Mouse (Mus musculus) cerebellum, postnatal 10 days (tissue): Measurements from ENCODE around the gene Ppt2.

Source experiments
- DNase-seq, 2 experiments: peaks; one replicate each; pipeline ENCODE4 v3.0.0; 2021; ENCODE audit warnings: mixed read lengths in 2 of 2

Gene Ppt2

DNA sequence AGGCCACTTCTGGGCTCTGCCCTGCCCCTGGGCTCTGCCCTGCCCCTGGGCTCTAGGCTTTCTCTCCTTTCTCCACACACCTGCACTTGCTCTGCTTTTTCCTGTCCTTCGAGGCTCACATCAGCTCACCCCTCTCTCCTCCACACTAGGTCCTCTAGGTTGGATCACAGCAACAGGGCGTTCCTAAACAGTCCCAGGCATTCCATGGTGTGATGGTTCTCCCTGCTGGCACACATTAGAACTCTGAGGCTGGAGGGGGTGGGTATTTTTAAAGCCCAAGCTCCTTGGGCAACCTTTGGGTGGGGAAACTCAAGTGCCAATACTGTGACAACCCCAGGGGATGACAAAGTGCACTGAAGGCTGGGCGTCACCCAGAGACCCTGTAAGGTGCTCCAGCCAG lies 9.1 kb upstream of the Ppt2 start:
- DNase-seq, result no peak

DNA sequence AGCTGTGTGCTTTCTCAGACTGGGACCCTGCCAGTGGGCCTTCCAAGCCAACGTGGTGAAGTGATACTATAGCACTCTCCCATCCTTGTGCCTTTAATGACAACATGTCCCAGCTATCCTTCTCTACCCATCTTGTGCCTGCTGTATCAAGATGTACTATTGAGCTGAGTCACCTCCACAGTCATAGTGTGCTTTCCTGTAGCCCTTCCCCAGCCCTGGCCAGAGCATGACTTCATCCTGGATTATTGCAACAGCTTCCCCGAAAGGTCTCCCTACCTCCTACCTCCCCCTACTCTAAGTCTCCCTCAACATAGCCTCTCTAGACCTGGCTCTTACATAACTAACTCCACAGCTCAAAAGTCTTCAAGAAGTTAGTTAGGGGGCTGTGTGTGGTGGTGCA lies 7.4 kb upstream of the Ppt2 start:
- DNase-seq, result no peak

DNA sequence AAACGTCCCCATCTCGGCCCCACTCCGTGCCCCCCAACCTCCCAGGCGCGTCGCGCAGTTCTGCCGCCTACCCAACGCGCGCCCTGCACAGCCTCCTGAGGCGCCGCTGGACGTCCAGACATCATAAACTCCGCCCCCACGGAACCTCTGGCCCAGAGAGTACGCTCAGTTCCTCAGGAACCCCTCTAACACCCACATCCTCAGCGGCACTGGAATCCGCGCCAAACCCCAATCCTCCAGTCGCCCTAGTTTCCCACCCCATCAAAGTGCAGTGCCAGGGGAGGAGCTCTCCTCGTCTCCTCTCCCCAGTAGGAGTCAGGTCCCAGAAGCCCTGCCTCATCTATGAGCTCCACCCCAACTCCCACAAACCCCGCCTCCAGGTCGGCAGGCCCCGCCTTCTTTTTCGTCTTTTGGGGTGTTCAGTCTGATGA lies 4.0 kb upstream of the Ppt2 start:
- peak; percentile 74 to 78 for DNase-seq

DNA sequence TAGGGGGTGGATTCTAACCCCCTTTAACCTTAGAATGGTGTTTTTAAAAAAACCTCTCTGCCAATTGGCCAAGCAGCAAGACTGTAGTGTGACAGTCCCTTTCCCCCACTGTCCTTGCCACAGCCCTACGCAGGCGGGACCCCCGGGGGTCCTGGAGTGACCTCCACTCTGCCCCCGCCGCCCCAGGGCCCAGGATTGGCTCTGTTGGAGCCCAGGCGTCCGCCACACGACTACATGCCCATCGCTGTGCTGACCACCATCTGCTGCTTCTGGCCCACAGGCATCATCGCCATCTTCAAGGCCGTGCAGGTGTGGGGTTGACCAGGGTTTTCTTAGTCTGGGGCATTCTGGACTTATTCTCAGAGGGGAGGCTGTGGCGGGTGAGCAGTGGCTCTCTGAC lies 3.3 kb upstream of the Ppt2 start:
- DNase-seq, result peak; percentile 65 to 66

DNA sequence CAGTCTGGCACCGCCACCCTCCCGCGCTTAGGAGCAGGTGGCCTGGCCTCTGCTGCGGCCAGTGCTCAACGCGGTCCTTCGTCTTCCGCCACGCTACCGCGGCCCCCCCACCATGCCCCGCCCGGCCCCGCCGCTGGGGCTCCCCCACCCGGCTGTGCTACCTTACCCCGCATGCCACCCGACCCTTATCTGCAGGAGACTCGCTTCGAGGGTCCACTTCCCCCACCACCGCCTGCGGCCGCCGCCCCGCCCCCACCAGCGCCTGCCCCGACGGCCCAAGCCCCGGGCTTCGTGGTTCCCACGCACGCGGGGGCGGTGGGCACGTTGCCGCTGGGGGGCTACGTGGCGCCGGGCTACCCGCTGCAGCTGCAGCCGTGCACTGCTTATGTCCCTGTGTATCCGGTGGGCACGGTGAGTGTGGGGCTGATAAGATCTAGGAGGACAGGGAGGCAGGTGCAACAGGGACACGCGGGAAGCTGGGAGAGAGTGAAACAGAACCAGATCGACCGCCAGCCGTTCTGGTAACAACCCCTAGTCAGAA lies 2.5 kb upstream of the Ppt2 start:
- DNase-seq, result peak; percentile 71 to 78

DNA sequence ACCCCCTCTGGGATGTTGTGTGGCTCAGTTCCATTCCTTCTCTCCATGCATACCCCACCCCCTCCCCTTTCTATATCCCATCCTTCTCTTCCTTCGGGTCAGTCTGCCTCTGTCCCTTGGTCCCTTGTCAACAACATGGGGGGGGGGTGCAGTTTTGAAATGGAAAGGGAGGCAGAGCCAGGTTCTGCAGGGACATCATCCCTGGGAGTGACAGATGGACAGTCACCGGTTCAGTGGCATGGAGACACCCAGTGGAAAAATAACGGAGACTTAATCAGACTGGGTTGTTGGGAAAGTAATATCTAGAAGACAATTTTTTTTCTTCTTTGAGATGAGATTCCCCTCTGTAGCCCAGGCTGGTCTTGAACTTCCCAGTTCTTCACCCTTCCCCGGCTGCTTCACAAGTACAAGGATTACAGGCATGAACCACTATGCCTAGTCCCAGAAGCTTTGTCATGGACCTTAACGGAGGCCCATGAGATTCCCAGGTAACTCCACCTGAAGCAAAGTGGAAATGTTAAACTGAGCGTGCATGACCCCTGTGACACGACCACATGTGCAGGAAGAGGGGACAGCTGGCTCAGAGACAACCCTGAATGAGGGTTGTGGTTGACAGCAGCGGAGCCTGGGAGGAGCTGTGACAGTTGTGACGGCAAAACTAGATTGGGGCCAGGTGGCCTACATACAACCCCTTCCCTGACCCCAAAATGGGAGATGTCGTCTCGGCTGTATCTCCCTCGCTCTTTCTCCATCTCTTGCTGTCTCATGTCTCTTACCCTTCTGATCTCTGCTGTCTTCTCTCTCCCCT lies 1.7 kb upstream of the Ppt2 start:
- DNase-seq, result peak; percentile 86

DNA sequence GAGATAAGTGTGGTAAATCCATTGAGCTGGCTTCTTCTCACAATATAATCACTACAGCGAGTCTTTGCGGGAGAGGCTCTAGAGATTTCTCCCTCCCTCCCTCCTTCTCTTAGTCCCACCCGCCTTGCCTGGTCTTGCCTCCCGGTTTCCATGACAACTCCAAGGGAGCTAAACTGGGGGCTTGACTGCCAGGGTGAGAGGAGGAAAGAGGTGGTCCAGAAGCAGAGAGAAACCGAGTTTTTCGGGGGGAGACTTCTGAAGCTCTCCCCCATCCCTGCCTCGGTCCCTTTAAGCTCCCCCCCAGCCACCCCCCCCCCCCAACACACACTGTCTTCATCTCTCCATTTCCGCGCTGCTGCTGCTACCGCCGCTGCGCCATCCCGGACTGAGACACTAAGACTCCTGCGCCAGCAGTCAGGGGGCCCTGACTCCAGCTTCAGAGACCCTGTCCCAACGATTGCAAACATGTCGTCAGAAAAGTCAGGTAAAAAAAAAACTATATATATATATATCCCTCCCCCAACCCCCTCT lies 976 bp upstream of the Ppt2 start, which contains the start of gene Prrt1:
Gene Prrt1 (plus strand): TSS at position 313 of the 531 bp plus-strand sequence.
- DNase-seq, result peak; percentile 72 to 74

DNA sequence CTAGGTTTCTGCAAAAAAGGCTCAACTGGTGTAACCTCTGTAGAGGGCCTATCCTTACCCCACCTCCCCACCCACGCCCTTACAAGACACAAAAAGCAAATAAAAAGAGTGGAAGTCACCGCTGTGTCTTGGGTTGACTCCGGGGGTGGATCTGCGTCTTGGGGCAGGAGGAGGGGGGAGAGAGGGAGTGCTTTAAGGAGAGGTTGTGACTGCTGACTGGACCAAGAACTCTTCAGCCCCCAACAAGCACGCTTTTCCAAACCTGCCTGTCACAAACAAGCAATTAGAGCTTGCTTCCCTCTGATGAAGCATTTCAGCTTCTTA lies 296 bp upstream of the Ppt2 start:
- peak in 1 of 2 experiments; percentile 27 for DNase-seq

DNA sequence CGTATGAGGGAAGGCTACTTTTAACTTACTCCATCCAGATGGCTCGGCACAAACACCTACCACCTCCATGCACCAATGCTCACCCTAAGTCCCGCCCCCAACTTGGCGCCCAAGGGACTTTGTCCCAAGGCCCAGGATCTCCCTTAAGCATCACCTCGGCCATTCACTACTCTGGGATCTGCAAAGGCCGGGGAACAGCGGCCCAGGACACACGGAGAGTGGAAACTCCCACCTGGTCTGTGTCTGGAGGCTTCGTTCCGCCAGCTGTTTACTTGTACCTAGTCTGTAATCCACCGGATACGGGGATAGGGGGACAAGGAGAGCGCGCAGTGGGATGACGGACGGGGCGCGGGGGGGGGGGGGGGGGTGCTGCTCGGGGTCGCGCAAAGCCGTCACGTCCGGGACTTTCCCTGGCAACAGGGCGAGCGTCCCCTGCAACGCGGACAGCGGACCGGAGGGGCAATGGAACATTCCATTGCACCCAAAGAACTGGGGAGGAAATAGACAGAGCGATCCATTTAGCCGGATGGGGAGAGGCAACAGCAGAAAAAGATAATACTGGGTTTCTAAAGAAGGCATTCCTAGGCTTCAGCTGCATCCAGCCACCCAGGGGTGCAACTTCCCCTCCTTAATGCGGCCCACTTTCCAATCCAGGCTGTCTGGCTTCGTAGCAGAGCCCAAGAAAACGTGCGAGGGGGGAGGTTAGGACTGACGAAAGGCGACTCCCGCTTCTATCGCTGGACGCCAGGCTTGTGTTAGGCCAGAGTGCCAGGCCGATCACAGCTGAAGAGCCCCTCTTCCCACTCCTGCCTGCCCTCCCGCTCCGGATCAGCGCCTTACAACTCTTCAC lies 992 bp downstream of the Ppt2 start:
- peak; percentile 93 to 95 for DNase-seq

DNA sequence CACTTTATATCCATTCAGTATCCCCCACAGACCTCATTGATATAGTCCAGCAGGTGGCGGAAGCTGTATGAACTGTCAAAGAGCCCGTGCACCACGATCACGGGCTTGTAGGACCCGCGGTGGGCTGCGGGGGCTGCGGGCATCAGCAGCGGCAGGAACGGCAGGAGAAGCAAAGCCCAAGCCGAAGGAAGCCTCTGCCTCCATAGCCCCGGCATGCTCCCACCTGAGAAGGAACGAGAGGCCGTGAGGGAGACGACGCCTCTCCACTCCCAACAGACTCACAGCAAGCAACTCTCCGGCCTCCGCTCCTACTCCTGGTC lies 1.6 kb downstream of the Ppt2 start:
- DNase-seq, result peak; percentile 73 to 79

DNA sequence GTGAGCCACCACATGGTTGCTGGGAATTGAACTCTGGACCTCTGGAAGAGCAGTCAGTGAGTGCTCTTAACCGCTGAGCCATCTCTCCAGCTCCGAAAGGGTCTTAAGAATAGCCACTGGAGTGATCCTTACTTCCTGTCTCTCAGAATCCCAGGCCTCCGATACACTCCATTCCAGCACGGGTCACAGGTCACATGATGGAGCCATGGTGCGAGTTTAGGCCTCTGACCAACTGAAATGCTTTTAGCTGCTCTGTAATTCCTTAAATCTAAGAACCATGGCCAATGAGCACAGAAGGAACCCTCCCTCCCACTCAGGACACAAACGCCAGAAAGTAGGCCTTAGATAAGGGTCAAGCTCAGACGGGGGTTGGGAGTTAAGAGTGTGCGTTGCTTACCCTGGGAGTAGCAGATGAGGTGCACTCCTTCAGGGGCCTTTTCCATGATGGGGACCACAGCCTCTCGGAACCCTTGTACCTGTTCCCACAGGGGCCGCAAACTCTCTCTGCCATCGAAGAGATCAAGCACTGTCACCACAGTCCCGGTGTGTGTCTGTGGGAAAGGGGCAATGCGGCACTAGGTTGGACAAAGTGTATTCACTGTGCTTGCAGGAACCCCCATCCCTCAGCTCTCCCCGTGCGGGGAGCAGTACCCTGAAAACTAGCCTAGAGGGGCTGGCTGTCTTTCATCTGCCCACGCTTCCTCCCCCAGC lies 2.1 kb downstream of the Ppt2 start:
- DNase-seq, result no peak

DNA sequence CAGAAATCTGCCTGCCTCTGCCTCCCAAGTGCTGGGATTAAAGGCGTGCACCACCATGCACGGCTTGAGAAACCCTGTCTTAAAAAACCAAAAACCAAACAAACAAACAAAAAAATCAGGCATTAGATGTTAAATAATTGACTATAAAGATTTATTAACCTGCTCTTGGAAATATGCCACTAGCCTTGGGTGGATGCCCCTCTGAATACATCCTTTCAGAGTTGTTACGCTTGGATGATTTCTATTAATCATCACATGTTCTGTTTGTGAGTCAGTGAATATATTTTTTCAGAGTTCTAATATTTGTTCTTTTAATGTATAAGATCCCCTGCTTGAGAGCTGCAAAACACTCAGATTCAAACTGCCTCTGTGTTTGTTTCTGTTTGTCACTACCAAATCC lies 3.3 kb downstream of the Ppt2 start:
- no peak for DNase-seq

DNA sequence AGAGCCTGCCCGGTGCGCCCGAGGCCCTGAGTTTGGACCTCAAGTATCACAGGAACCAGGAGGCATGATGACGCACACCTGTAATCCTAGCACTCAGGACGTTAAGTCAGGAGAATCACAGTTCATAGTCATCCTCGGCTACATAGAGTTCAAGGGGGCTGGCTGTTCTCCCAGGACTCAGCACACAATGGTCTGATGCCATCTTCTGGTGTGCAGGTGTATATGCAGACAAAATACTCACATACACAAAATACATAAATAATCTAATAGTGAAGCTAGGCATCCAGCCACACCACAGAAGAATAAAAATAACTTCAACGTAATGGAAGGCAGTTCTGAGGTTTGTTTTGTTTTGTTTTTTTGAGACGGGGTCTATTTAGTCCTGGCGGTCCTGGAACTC lies 5.1 kb downstream of the Ppt2 start:
- DNase-seq, result no peak

DNA sequence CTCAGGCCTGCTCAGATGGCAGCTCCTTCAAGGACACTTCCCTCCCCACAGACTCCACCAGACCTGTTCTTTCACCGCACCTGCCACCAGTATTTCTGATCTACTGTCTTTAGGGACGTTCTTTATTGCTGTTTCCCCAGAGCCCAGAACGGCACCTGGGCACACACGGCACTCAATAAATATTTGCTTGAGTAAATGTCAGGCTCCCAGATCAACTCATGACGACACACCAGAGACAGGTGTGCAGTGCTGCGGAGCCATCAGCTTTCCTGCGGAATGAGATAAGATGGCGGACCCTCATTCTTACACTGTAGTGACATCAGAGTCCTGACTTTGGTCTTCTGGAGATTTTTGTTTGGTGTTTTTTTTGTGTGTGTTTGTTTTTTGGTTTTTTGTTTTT lies 7.3 kb downstream of the Ppt2 start:
- no peak for DNase-seq

DNA sequence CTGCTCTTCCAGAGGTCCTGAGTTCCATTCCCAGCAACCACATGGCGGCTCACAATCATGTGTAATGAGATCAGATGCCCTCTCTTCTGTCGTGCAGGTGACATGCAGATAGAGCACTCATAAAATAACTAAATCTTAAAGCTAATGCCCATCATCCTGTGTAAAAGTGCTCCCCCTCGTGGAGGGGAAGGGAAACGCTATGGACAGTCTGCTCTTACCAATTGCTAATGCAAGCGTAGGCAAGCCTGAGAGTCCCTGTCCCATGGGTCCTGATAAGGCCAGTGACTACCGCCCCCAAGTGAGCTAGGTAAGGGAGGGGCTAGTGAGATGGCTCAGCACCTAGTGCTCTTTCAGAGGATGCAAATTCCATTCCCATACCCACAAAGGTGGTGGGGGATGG lies 9.3 kb downstream of the Ppt2 start:
- peak; percentile 79 to 81 for DNase-seq

DNA sequence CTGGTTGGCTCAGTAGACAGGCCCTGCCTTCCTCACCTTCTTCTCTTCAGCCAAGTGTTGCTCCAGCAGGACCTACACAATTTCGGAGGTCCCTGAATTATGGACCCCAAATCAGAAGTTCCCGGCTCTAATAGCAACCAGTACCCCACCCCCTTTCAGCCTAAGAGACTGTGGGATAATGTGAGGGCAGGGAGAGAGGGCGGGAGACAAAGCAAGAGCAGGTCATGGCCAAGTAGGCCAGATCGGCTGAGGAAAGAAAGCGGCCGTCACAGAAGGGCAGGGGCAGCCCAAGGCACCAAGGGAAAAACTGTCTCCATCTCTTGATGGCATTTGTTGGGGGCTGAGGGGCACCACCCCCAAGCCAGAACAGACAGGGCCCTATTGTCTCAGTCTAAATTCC lies 12.4 kb downstream of the Ppt2 start, which contains the start of gene Egfl8:
Gene Egfl8 (minus strand): TSS at position 101 of the 400 bp plus-strand sequence.
- no peak for DNase-seq

DNA sequence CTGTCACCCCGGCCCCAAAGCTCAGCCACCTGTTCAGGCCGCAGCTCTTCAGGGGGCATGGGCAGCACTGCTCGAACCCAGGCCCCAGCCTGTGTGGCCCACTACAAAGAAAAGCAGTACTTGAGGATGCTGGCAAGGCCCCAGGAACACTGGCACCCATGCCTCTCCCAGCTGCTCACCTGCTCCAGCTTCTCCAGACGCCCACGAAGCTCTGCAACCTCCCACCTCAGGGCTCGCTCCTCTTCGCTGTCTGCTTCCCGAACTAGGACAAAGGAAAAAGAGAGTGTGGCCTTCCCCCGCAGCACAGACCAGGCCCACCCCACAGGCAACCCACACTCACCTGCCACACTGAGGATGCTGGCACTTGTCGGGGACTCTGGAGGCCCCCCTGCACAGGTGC lies 14.5 kb downstream of the Ppt2 start:
- DNase-seq, result no peak

DNA sequence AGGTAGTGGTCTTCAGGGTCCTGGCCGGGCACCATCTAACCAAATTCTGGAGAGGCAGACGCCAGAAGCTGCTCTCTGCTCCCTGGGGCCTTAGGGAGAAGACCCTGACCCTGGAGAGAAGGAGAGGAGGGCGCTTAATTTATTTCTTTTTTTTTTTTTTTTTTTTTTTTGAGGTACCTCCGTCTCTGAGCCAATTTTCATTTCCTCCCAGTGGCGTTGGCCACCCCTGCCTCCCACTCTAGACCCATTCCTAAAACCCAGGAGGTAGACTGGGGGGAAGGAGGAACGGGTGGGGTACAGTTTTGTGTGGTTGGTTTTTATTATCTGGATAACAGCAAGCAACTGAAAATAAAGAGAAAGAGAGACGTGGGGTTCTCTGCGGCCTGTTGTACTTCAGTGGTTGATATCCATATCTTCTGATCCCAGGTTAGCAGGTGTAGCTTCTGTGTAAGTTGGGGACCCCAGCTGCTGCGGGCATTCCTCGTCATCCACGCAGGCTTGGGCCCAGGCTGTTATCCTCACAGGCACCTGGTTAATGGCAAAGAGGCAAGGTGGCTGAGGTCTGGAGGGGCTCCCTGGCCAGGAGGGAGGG lies 15.2 kb downstream of the Ppt2 start:
- no peak for DNase-seq

DNA sequence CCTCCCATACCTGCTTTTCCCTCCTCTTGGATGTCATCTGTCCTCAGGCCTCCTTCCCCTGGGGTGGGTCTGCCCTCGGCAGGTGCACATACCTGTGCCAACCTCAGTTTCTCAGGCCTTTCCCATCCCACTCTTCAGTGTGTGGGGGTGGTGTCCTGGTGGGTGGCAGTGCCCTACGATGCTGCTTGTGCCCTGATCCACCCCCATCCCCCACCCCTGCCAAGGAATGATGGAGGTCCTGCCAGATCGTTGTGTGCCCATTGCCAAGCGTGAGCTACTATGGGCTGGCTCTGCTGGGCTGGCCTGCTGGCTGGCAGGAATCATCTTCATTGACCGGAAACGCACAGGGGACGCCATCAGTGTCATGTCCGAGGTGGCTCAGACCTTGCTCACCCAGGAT lies 17.3 kb downstream of the Ppt2 start:
- DNase-seq, result peak; percentile 52 to 57

DNA sequence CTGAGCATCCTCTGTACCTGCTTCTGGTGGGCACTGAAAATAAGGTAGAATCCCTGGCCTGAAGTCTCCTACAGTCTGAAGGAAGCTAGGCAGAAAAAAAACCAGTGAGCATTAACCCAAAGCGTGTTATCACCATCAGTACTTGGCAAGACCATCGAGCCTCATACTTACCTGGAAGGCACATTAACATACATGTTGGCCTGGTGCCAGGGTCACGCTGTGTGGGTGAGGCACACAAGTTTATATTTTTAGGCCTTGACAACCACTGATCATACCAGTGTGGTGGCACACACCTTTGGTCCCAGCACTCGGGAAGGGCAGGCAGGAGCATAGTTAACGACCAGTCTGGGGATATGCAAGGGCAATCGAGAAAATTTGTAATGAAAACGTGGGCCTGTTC lies 20.3 kb downstream of the Ppt2 start:
- DNase-seq, result peak; percentile 60 to 65

DNA sequence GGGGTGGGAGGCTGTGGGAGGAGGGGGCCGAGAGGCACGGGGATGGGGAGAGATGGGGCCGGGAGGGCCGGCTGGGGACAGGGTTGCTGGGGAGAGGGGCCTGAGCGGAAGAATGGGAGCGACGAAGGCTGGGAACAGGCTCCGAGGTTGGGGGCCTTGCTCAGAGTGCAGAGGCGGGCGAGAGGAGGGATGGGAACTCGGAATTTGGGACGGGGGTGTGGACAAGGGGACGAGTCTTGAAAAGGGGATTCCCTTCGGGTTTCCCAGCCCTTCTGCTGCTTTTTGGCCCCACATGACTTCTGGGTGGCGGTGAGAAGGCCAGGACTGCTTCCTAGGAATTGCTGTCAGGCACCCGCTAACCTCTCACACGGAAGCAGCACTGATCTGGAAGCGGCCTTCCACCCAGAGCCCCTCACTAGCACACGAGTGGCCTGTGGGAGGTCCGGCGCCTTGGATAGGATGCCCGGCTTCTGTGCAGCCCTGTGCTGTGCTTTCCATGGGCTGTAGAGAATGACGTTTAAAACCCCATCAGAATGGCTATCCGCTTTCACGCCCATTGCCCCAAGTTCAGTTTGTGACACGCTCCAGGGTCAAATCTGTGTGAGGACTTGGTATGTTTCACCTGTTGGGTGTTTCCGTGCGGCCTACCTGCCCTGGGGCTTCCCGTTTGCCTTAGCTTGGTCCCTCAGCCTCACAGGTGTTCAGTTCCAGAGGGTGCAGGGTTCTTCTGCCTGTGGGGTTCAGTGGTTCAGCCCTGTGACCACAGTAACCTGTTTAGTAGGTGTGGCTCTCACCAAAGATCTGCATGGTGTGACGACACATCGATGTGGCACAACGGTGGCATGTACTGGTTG lies 21.9 kb downstream of the Ppt2 start:
- no peak for DNase-seq

DNA sequence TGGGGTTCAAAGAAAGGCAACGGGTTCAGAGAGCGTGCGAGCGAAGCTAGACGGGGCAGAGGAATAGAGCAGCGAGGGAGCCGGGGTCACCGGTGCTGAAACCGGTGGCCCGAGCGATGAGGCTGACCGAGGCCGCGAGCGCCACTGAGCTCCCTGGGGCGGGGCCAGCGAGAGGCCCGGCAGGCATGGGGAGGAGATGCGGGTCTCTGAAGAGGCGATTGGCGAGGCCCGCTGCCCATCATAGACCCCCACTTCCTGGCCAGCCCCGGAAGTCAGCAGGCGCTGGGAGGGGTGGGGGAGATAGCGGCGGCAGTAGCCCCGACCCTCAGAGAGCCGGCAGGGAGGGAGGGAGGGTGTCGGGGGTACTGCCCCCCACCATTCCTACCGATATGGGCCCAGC lies 22.7 kb downstream of the Ppt2 start:
- DNase-seq, result peak; percentile 99
